Mouse (Mus musculus): ENCODE results near the gene Cntd1.
"Not testable (repeated sequence)": the region's sequence is repeated elsewhere in the genome, so short reads cannot be mapped to it uniquely, and the experiment has no call there.

The Cntd1 gene

DNA sequence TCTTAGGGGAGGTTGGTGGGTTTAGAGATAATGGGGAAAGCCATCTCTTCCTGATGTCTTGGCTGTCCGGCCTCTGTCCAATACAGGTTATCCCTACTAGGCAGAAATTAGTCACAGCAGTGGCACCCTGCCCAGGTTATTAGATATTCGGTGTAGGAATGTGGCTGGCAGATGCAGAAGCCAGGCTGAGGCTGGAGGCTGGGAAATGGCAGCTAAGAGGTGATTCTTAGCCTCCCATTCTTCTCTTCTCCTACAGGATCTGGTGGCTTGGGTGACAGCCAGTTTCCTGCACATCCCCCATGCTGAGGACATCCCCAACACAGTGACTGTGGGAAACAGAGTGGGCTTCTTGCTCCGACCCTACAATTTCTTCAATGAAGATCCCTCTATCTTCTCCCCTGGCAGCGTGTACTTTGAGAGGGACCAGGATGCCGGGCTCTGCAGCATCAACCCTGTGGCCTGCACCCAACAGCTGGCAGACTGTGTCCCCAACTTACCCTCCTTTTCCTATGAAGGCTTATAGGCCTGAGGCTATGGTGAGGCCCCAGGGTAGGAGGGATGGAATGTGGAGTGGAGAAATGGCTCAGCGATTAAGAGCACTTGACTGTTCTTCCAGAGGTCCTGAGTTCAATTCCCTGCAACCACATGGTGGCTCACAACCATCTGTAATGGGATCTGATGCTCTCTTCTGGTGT is 50.3 kb downstream of the Cntd1 start:
- peak; percentile 64 for DNase-seq (ENCODE audit: extremely low read depth, insufficient read length, low spot score)

DNA sequence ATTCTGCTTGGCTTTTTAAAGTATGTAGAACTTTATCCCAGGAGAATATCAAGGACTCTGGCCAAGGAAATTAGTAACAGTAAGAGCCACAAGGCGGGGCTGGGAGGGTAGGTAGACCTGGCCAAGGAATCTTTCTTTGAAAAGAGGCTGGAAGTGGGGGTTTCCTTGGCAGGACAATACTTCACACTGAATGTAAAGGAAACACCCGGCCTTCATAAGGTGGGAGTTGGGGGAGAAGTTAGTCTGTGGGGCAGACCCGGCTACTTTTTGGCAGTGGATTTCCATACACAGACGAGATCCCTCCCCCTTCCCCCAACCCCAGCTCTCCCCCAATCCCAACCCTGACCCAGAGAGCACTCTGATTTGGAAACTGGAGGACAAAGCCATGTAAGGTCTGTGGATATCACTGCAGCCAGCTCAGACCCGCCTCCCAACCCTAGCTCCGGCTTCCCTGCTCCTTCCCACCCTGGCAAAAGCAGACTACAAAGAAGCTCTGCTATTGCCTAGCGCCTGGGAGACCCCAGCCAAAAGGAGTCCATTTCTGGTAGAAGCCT is 51.6 kb downstream of the Cntd1 start, which contains the start of gene Aoc3:
Gene Aoc3 (plus strand): TSS at position 235 of the 554 bp plus-strand sequence.
- DNase-seq (ENCODE audit: extremely low read depth, insufficient read length, low spot score) = no peak

DNA sequence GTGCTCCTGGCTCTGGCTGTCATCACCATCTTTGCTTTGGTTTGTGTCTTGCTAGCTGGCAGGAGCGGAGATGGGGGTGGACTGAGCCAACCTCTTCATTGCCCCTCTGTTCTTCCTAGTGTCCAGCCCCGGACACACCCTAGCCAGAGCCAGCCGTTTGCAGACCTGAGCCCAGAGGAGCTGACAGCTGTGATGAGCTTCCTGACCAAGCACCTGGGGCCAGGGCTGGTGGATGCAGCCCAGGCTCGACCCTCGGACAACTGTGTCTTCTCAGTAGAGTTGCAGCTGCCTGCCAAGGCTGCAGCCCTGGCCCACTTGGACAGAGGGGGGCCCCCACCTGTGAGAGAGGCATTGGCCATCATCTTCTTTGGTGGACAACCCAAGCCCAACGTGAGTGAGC is 52.1 kb downstream of the Cntd1 start:
- not testable (repeated sequence) for DNase-seq (ENCODE audit: extremely low read depth, insufficient read length, low spot score)

DNA sequence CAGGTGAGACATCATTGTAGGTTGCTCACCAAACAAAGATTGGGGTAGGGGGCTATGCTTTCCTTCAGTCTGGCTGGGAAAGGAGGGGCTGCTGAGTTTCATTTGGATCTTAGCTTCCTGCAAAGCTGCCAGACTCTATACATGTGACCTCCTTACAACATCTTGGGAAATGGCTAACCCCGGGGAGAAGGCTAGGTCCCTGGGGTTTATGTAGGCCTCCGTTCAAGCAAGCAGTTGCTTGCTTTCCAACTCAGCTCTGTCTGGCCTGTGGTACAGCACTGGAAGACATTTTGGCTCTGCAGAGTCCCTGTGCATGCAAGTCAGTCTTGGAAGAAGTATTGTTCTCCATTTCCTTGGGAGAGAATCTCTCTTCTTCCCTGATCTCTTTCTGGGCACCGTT is 53.7 kb downstream of the Cntd1 start:
- no peak for DNase-seq (ENCODE audit: extremely low read depth, insufficient read length, low spot score)

DNA sequence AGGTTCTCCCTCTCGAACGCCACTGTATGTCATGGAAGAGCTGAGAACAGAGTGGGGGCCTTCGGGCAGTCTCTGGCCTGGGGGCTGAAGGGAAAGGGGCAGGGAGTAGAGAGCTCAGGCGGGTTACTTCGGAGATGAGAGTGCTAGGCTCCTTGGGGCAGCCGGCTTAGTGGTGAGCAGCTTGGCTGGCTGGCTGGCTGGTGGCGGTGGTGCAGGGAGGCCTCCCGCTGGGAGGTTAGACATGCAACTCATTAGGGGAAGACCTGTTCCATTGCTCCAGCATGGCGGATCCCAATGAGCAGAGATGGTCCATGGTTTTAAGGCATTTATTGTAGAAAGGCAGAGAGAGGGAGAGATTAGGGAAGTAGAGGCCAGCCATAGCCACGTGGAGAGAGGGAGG is 55.2 kb downstream of the Cntd1 start:
- DNase-seq (ENCODE audit: extremely low read depth, insufficient read length, low spot score) = no peak

DNA sequence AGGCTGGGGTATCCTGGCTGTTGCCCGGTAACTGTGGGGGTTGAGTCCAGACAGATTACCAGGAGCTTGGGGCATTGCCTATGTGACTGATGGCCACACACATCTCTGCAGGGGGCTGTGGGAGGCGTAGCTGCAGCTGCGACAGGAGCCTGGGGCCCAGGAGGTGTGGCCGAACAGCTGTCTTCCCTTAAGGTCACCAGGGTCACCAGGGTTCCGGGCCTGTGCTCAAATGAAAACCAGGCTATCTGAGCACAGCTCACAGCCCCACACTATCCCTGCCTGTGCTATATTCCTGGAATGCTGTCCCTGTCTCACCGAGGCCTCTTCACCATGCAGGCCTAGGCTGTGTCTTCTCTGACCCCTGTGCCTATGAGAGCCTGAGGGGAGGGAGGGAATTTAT is 55.7 kb downstream of the Cntd1 start:
- no peak for DNase-seq (ENCODE audit: extremely low read depth, insufficient read length, low spot score)

DNA sequence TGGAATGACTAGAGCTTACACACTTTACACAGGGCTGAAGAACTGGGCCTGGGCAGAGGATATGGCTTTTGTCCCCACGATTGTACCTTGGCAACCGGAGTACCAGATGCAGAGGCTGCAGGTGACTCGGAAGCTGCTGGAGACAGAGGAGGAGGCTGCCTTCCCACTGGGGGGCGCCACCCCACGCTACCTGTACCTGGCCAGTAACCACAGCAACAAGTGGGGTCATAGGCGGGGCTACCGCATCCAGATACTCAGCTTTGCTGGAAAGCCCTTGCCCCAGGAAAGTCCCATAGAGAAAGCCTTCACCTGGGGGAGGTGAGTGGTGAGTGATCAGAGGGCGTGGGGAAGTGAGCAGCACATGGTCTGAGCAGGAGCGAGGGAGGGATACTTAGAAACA is 56.9 kb downstream of the Cntd1 start:
- no peak for DNase-seq (ENCODE audit: extremely low read depth, insufficient read length, low spot score)

- DNase-seq (ENCODE audit: extremely low read depth, insufficient read length, low spot score) = peak; percentile 36
These were observed 59.4 kb downstream of the Cntd1 start for GRCm38 (mm10) chr11:101338123-101338760.

Measured in 3134 (cell line).